Mouse (Mus musculus) heart, postnatal 0 days (tissue): ENCODE measurements around the gene Prpf8. TPM values are rescaled to one million over a fixed set of nuclear protein-coding genes. Genes with fewer than 3 reads are reported as not detected.

ENCODE experiments used
- ATAC-seq: fragments of 200-750 bp; cut with Nextera tagmentation; 2 replicates; pipeline ENCODE4 v1.8.0; 2017; ENCODE audit warnings: low read depth, moderate number of reproducible peaks, moderate library complexity; ENCODE audit not compliant: insufficient read depth
- DNase-seq: peaks from one replicate; pipeline ENCODE4 v3.0.0-alpha.2; 2016; ENCODE audit warnings: low spot score
- H3K27ac ChIP-seq: fragments of 300-500 bp; sonication (generic); 2 replicates; pipeline ENCODE4 v1.5.1; 2014; ENCODE audit warnings: low read depth, mild to moderate bottlenecking
- H3K27me3 ChIP-seq: fragments of 300-500 bp; sonication (generic); 2 replicates; pipeline ENCODE4 v1.6.1; 2014; ENCODE audit warnings: low read length, mixed read lengths; ENCODE audit not compliant: control insufficient read depth, insufficient read depth
- H3K36me3 ChIP-seq: fragments of 300-500 bp; sonication (generic); replicated peaks from 2 replicates; pipeline ENCODE4 v1.6.1; 2014; ENCODE audit warnings: low read length, mixed read lengths; ENCODE audit not compliant: control insufficient read depth, insufficient read depth
- H3K4me1 ChIP-seq: fragments of 300-500 bp; sonication (generic); 2 replicates; pipeline ENCODE4 v1.6.1; 2014; ENCODE audit warnings: antibody characterized with exemption; ENCODE audit not compliant: control insufficient read depth, insufficient read depth
- H3K4me2 ChIP-seq: fragments of 300-500 bp; sonication (generic); 2 replicates; pipeline ENCODE4 v1.6.1; 2014; ENCODE audit warnings: low read depth, mild to moderate bottlenecking, low read length, moderate library complexity
- H3K4me3 ChIP-seq: fragments of 300-500 bp; sonication (generic); 2 replicates; pipeline ENCODE4 v1.5.1; 2014; ENCODE audit warnings: low read depth, low read length
- H3K9ac ChIP-seq: fragments of 300-500 bp; sonication (generic); replicated peaks from 2 replicates; pipeline ENCODE4 v1.6.1; 2014; ENCODE audit warnings: low read depth, low read length, mixed read lengths
- H3K9me3 ChIP-seq: fragments of 300-500 bp; sonication (generic); replicated peaks from 2 replicates; pipeline ENCODE4 v1.6.1; 2016; ENCODE audit warnings: low read length; ENCODE audit not compliant: control insufficient read depth
- CTCF ChIP-seq: IDR thresholded peaks from 2 replicates; pipeline ENCODE4 v1.5.1; 2016; ENCODE audit warnings: antibody characterized with exemption, control low read depth, low read depth
- EP300 ChIP-seq: IDR thresholded peaks from 2 replicates; pipeline ENCODE4 v1.6.1; 2016; ENCODE audit warnings: antibody characterized with exemption, low read depth
- WGBS: fragments of 180-500 bp; shearing (Covaris S2); extraction: QIAGEN DNeasy Blood & Tissue Kit; methylation state at CpG from one replicate; pipeline ENCODE4 v1.1.7; 2014; 5-methylcytosine and 5-hydroxymethylcytosine counted together
- polyA plus RNA-seq: library from polyadenylated mRNA; unstranded; fragments of >200 nt; fragmentation: Nextera tagmentation; extraction: Ambion mirVana; gene quantifications from 2 replicates; pipeline ENCODE4 v1.2.1, GENCODE M21; 2015
- total RNA-seq: library from RNA; depleted of rRNA; stranded (reverse); fragments of >200 nt; gene quantifications from 2 replicates; pipeline ENCODE4 v1.2.3, GENCODE M21; 2014; ENCODE audit warnings: low replicate concordance

Prpf8 gene
- total and polyA plus RNA-seq, 2 experiments from 2014 or later: 17.0 to 79.8 TPM

- DNase-seq (no peak), ATAC-seq (no peak)
- no peak for TF ChIP-seq EP300
- TF ChIP-seq CTCF: no peak
- Histone ChIP-seq H3K36me3 (peaks cover 19% of the 10 kb centered on the region), H3K9ac (no peak overlapping the region), H3K27ac (no peak overlapping the region), H3K9me3 (no peaks in the 10 kb centered on the region), H3K27me3 (no peaks in the 10 kb centered on the region), H3K4me3 (no peak overlapping the region), H3K4me2 (0 out of 2 replicates have a peak overlapping the region, but pooled peaks have one; percentile 25), H3K4me1 (peaks cover 10% of the 10 kb centered on the region)
- 20% methylated on average over 3 of the region's 3 CpGs for WGBS
Measured at GRCm38 (mm10) chr11:75486192-75486591, 424 bp upstream of the Prpf8 start.

GRCm38 (mm10) chr11:75487496-75487895 lies 880 bp downstream of the Prpf8 start:
- H3K36me3 ChIP-seq: peaks cover 32% of the 10 kb centered on the region
- peak overlapping the region; percentile 76 for H3K4me3 ChIP-seq
- H3K9me3 ChIP-seq: no peaks in the 10 kb centered on the region
- H3K4me1 ChIP-seq: peaks cover 10% of the 10 kb centered on the region
- DNase-seq: no peak
- H3K9ac ChIP-seq: peak overlapping the region; percentile 82
- no peaks in the 10 kb centered on the region for H3K27me3 ChIP-seq
- no peak overlapping the region for H3K27ac ChIP-seq
- peak overlapping the region; percentile 83 for H3K4me2 ChIP-seq
- TF ChIP-seq CTCF: no peak
- TF ChIP-seq EP300: no peak
- no peak for ATAC-seq
- 30% methylated on average over 6 of the region's 6 CpGs for WGBS

- Histone ChIP-seq H3K36me3 (peaks cover 91% of the 10 kb centered on the region), H3K27ac (no peak overlapping the region), H3K9ac (no peak overlapping the region), H3K4me2 (no peak overlapping the region), H3K4me3 (no peak overlapping the region), H3K4me1 (0 out of 2 replicates have a peak, but pooled peaks cover 2% of the 10 kb centered on the region), H3K27me3 (no peaks in the 10 kb centered on the region), H3K9me3 (no peaks in the 10 kb centered on the region)
- TF ChIP-seq EP300: no peak
- no peak for TF ChIP-seq CTCF
- no peak for DNase-seq
- 89% methylated on average over 10 of the region's 10 CpGs for WGBS
- no peak for ATAC-seq
Measured at GRCm38 (mm10) chr11:75494296-75495049, 7.9 kb downstream of the Prpf8 start.

- Histone ChIP-seq H3K36me3 (peaks cover 91% of the 10 kb centered on the region), H3K4me2 (no peak overlapping the region), H3K27me3 (no peaks in the 10 kb centered on the region), H3K4me1 (0 out of 2 replicates have a peak, but pooled peaks cover 2% of the 10 kb centered on the region), H3K9ac (no peak overlapping the region), H3K27ac (peak overlapping the region; percentile 63), H3K4me3 (no peak overlapping the region), H3K9me3 (no peaks in the 10 kb centered on the region)
- DNase-seq: peak; percentile 77
- TF ChIP-seq EP300: no peak
- no peak for TF ChIP-seq CTCF
- 15% methylated on average over 1 of the region's 1 CpGs for WGBS
- peak; percentile 81 for ATAC-seq
Measured at GRCm38 (mm10) chr11:75498126-75498525, 11.5 kb downstream of the Prpf8 start.

- H3K4me3 ChIP-seq: no peak overlapping the region
- no peaks in the 10 kb centered on the region for H3K9me3 ChIP-seq
- TF ChIP-seq CTCF (no peak), EP300 (no peak)
- WGBS: 90% methylated on average over 4 of the region's 4 CpGs
- peaks cover 74% of the 10 kb centered on the region for H3K36me3 ChIP-seq
- H3K9ac ChIP-seq: no peak overlapping the region
- no peaks in the 10 kb centered on the region for H3K27me3 ChIP-seq
- H3K27ac ChIP-seq: no peak overlapping the region
- H3K4me1 ChIP-seq: peaks cover 12% of the 10 kb centered on the region; the same call in 1 of the 2 replicates
- ATAC-seq (no peak), DNase-seq (no peak)
- no peak overlapping the region for H3K4me2 ChIP-seq
Measured at GRCm38 (mm10) chr11:75508162-75508561, 21.5 kb downstream of the Prpf8 start.

GRCm38 (mm10) chr11:75508904-75509303 lies 22.3 kb downstream of the Prpf8 start:
- TF ChIP-seq EP300 (no peak), CTCF (no peak)
- H3K4me3 ChIP-seq: no peak overlapping the region
- H3K27ac ChIP-seq: peak overlapping the region; percentile 99
- H3K4me1 ChIP-seq: peaks cover 12% of the 10 kb centered on the region; the same call in 1 of the 2 replicates
- H3K36me3 ChIP-seq: peaks cover 69% of the 10 kb centered on the region
- no peak overlapping the region for H3K4me2 ChIP-seq
- no peaks in the 10 kb centered on the region for H3K27me3 ChIP-seq
- ATAC-seq: no peak
- H3K9me3 ChIP-seq: no peaks in the 10 kb centered on the region
- WGBS: 72% methylated on average over 8 of the region's 8 CpGs
- no peak for DNase-seq
- no peak overlapping the region for H3K9ac ChIP-seq
